Mouse (Mus musculus): ENCODE results near the gene Car6.

The Car6 gene

GRCm38 (mm10) chr4:150177122-150177521, 24.0 kb downstream of the Car6 start:
- DNase-seq: no peak

GRCm38 (mm10) chr4:150176535-150176934, 24.6 kb downstream of the Car6 start:
- peak; percentile 25 for DNase-seq

DNA sequence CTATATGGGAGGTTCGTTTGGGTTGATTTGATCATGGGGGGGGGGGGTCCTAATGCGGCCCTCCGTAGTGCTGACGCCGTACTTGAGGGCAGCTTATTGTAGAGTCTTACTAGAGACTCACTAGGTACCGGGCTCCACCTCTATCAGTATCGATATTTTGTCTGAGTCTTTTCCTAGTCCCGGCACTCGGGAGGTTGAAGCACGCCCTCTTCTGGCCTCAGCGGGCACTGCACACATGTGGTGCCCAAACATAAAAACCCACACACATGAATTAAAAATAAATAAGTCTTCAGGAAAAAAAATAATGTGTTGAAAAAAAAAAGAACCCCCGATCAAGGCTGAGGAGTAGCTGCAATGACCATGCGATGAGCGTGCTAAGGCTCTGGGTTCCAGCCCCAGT, 27.1 kb downstream of the Car6 start:
- no peak for DNase-seq

DNA sequence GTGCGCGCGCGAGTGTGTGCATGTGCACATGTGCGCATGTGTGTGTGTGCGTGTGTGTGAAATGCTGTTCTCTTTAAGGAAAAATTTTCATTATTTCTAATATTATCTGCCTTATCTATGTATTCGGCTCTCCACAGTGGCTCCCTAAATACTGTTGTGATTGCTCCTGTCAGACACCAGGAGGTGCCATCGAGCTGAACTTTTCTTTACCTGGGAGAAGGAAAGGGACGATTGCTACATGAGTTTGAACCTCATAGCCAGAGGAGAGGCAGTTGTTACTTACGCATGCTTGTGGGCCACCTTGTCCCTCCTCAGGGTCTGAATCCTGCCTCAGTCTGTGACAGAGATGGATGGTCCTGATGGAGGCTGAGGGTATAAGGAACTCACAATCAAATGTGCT, 27.9 kb downstream of the Car6 start:
- peak; percentile 45 for DNase-seq

DNA sequence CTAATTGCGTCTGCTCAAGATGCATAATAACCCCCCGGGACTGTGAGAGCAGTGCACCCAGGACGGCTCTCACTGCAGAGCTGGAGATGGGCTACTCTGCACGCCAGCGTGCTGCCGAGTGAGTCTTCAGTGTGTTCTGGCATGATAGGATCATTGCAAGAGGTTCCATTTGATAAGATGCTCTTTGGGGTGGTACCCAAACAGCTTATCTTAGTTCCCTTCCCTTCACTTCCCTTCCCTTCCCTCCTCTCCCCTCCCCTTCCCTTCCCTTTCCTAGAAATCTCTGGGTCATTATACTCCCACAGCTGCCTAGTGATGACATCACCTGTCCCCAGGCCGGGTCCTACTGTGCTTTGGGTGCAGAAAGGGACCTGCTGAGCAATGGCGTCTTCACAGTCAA, 29.0 kb downstream of the Car6 start:
- DNase-seq: no peak

- no peak for DNase-seq
Measured at GRCm38 (mm10) chr4:150168406-150168805, 32.7 kb downstream of the Car6 start.

DNA sequence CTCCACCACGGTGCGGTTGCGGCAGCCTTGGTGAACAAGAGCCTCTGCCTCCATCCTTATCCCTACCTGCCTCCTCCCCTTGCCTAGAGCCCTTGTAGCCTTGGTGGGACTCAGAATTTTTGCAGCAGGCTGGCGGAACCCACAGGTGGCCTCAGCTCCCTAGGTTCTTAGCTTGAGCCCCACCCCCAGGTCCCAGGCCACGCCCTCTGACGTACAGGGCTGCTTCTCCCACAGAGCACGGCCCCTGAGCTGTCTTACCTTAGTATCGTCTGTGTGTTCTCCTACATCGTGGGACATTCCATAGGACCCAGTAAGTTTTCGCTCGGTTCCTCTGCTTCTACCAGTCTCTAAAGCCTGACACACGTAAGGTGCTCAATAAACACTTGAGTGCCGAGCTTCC, 36.3 kb downstream of the Car6 start:
- DNase-seq: no peak

GRCm38 (mm10) chr4:150162561-150163169, 38.5 kb downstream of the Car6 start:
- DNase-seq: no peak

DNA sequence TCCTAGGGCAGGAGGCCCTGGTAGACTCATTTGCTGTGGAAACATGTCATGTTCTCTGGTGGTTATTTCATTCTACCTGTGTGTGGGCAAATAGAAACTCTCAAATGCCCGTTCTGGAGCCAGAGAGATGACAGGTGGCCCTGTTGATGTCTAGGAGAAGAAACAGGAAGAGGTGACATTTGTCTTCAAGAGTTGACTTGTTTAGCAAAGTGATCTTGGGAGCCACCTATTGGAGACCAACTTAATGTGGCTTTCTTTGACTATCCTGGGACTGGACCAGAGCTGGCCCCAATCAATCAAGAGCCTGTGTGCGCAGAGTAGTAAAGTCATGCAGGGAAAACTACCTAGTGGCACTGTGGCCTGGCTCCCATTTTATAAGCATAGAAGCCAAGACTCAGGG, 41.7 kb downstream of the Car6 start:
- DNase-seq: no peak

- peak; percentile 41 for DNase-seq
Measured at GRCm38 (mm10) chr4:150157348-150157882, 43.7 kb downstream of the Car6 start.

GRCm38 (mm10) chr4:150155731-150156130, 45.4 kb downstream of the Car6 start:
- DNase-seq: no peak

DNA sequence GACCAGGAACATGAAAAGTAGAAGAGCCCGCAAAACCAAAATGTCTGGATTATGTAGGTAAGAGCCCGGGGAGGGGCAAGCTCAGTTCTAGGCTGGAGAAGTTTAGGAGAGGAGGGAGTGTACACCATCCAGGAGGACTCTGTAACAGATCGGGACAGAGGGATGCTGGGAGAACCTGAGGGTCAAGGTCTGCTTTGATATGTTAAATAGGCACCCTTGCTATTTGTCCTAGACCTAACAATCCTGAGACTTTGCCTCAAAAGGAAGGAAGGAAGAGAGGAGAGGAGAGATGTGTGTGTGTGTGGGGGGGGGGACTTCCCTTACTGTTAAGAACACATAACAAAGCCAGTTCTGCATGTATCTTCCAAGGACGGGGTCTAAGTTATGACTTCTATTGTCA, 45.8 kb downstream of the Car6 start:
- DNase-seq: no peak

- DNase-seq: no peak
Measured at GRCm38 (mm10) chr4:150152483-150152882, 48.6 kb downstream of the Car6 start.

GRCm38 (mm10) chr4:150151045-150151444, 50.1 kb downstream of the Car6 start:
- DNase-seq: no peak

DNA sequence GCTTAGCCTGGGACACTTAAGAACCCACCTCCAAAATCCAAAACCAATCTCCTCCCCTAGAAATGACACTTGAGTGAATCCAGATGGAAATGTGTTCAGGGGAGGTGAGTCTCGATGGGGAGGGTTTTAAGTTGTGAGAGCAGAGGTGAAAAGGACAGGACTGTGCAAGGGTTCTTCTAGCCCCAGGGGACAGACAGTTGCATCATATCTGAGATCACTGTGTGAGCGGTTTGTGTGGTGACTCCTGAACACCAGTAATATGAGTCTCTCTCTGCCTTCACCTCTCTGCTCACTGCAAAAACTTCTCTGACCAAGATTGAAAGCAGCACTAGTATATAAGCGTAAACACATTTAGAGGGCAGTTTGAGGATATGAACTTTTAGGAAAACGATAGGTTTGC, 54.8 kb downstream of the Car6 start:
- DNase-seq: no peak

DNA sequence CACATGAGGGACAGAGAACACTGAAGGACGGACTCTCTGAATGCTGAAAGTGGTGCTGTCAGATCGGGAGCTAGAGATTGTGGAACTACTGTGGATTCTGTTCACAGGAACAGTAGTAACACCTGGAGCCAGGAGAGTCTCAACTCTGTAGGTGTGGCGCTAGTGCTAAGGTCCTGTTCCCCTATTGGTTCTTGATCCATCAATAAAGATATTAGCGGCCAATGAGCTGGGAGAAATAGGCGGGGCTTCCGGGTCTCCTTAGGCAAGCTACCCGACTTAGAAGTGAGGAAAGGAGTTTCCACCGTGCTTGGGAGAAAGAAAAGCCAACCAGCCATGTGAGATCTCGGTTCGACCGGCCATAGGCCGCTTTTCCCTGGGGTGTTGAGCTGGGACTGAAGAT, 56.9 kb downstream of the Car6 start:
- no peak for DNase-seq

GRCm38 (mm10) chr4:150140346-150140745, 60.8 kb downstream of the Car6 start:
- no peak for DNase-seq

DNA sequence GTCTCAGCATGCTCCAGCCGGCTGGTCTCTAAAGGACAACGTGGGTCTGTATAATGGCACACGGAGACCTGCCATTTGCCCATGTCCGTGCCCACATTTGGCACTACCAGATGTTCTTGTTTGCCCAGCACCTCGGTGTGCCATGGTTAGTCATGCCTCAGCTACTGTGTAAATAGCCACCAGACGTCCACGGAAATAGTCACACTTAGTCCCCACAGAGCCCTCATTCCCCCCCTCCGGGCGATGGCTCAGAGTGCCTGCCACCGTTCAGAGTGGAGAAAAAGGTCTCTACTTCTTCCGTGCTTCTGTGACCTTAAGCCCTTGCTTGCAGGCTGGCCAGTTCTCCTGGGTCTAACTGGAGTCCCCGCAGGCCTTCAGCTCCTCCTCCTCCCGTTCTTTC, 62.0 kb downstream of the Car6 start:
- no peak for DNase-seq

- peak; percentile 65 for DNase-seq
Measured at GRCm38 (mm10) chr4:150138084-150138543, 63.0 kb downstream of the Car6 start.

DNA sequence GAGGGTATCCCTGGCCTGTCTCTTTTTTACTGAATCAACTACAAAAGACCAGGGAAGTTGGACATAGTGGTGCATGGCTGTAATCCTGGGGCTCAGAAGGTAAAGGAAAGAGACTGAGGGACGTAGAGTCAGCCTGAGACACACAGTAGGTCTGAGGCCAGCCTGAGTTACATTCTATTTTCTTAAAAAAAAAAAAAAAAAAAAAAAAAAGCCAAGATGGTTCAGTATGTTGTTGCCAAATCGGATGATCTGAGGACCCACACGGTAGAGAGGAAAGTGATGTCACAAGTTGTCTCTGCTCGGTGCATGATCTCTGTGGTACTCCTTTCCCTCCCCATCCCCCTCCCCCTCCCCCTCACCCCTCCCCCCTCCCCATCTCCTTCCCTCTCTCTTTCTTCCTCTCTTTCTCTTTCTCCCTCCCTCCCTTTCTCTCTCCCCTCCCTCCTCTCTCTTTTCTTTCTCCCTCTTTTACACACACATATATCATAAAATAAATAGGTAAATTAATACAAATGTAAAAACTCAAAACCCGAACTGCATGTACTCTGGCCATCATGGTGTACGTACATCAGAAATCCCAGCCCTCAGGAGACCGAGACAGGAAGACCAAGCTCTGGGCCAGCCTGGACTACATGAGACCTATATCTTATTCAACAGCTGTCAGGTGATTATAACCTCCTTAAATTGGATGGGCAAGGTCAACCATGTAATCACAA, 63.6 kb downstream of the Car6 start:
- DNase-seq: no peak
